Mouse (Mus musculus) Muller cell, postnatal 12 days (primary cell): ENCODE measurements around the gene Naa15.
"Not testable (repeated sequence)": the region's sequence is repeated elsewhere in the genome, so short reads cannot be mapped to it uniquely, and the experiment has no call there.

Source experiments
- DNase-seq: peaks from one replicate; pipeline ENCODE4 v3.0.0-alpha.2; 2015; ENCODE audit errors: inconsistent ontology term

The Naa15 gene

DNA sequence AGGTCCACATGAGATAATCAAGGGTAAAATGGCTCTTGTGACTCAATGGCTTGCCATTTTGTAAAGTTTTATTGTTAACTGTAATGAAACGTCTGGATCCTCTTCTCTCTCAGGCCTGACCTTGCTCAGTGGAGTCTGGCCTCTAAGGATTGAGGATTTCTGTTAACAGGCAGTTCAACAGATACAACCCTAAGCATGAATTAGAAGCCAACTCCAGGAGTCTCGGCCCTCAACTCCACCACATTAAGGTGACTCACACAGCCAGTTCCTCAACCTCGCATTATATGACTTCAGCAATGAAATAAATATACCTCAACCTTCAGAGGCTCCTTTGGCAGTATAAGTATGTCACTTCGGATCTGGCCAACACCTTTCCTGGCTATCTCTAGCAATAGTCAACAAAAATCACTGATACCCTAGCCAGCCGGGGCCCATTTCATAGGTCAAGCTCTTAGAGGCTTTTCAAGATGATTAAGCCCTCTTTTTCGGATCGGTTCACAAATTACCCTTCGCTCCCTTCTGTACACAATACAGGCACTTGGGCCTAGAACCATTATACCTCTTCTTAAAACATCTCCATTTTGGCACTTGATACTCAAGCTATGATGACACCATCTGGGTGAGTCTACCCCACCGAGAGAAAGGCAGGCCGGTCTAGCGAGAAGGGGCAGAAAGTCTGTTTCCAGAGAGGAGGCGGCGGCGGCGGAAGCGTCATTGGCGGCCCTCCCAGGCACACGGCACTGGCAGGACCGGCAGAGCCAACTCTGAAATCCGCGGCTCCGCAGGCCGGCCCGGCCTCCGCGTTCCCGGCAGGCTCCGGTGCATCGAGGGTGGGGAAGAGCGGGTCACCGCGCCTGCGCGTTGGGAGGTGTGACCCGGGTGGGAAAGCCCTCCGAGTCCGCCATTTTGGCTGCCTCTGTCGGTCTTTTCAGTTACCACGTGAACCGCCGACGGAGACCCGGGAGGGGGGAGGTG, at the start of gene Naa15:
Gene Naa15 (plus strand): TSS at position 51 of the 975 bp plus-strand sequence.
- DNase-seq: peak; percentile 98

DNA sequence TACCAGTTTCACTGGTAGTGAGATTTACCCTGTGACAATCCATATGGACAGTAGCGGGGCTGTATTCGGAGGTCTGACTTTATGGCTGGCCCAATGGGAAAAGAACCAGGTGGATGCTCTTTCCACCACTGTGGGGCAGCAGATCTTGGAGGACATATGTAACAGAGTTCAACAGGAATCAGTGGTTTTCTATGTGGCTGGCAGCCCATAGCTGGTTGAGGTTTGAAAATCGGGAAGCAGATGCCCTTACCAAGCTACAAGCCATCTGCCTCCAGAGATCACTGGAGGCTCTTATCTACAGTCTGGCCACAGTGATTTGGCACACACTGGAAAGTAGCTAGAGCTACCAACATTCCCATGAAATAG, 49.4 kb upstream of the Naa15 start:
- no peak for DNase-seq

DNA sequence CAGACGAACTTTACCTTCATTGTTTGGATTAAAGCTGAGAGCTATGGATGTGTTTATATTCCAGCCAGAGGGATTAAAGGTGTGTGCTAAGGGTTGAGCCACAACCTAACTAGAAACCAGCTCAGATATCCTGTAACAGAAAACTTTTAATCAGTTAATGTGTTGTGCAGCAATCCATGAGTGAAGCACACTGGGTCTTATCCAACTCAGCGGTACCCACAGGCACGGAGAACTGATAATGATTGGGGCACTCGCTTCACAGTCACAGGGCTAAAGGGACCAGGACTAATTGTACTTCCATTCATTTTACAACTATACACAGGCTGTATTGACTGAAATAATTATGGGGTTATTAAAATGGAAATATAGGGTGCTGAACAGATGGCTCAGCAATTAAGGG, 48.0 kb upstream of the Naa15 start:
- no peak for DNase-seq

DNA sequence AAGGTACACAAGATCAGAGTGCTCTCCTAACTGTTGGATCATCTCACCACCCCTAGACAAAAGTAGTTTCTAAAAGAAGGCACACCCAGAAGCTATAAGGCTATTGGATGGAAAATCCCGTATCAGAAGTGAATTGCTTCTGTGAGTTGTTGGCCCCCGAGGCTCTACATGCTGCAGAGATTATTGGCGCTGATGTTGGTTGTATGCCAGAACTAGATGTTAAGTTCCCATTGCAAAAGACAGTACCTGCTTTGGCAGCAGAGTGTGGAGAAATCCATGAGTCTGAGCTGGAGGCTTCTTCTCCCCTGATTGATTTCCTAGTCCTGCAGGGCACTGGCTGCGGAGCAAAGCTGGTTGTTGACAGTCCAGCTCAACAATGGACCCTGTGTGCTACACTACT, 46.9 kb upstream of the Naa15 start:
- no peak for DNase-seq

DNA sequence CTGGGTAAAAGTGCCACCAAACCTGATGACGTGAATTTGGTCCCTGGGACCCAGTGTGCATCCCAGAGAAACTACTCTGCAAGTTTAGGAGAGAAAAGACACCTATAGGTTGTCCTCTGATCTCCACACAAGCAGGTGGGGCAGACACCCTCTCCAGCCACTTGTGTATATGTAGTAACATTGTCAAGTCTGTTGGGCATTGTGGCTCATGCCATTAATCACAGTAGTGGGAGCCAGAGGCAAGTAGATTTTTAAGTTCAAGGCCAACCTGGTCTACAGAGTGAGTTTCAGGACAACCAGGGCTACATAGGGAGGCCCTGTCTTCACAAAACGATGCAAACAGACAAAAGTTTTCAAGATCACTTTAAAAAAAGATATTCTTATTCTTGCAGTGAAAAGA, 43.1 kb upstream of the Naa15 start:
- no peak for DNase-seq

DNA sequence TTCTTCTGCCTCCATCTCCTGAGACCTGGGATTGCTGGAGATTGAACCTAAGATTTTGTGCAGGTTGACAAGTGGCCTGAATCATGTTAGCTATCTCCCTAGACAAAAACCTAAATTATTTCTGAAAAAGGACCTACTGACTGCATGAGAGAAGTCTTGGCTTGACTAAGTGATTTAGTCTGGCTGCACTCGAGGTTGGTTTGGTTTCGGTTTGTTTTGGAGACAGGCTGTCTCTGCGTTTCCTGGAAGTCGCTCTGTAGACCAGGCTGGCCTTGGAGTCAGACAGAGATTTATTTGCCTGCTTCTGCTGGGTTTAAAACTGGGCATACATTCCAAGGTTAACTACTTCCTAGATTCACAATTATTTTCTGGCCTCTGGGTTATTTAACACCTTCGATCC, 42.1 kb upstream of the Naa15 start:
- no peak for DNase-seq

DNA sequence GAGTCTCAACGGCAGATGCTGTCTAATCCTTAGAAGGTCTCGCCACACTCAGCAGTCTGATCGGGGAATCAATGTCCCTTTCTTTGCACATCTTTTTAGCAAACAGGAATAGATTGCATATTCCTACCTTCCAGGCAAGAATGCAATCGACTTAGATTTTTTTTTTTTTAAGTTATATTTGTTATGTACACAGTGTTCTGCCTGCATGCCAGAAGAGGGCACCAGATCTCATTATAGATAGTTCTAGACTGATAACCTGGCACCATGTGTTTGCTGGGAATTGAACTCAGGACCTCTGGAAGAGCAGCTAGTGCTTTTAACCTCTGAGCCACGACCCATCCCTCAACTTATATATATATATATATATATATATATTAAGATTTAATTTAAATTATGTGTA, 41.4 kb upstream of the Naa15 start:
- no peak for DNase-seq

DNA sequence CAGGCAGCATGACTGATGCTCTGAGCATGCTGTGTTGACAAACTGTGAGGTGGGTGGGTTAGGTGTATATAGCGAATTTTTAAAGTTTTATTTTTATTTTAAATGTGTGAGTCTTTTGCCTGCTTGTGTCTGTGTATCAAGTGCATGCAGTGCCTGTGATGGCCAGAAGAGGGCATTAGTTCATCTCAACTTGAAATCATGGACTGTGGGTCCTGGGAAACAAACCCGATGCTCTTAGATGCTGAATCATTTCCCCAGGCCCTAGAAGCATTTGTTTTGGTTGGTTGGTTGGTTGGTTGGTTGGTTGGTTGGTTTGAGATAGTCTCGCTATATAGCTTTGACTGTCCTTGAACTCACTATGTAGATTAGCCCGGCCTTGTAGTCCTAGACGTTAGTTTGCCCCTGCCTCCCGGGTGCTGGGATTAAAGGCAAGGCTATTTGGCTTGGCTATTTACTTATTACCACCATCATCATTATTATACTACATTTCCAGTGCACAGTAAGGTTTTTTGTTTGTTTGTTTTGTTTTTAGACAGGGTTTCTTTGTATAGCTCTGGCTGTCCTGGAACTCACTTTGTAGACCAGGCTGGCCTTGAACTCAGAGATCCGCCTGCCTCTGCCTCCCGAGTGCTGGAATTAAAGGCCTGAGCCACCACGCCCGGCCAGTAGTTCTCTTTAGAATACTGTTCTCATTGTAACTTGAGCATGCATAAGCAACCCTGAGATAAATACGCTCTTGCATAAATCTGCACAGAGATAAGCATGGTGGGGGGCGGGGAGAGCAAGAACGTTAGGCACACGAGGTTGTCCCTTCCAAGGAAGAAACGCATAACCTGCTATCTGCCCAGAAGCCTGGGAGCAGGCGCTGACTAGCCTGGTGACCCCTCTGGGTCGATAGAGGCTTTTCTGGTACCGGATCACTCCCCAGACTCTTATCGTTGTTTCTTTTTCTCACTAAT, 39.4 kb upstream of the Naa15 start:
- DNase-seq: peak; percentile 36

DNA sequence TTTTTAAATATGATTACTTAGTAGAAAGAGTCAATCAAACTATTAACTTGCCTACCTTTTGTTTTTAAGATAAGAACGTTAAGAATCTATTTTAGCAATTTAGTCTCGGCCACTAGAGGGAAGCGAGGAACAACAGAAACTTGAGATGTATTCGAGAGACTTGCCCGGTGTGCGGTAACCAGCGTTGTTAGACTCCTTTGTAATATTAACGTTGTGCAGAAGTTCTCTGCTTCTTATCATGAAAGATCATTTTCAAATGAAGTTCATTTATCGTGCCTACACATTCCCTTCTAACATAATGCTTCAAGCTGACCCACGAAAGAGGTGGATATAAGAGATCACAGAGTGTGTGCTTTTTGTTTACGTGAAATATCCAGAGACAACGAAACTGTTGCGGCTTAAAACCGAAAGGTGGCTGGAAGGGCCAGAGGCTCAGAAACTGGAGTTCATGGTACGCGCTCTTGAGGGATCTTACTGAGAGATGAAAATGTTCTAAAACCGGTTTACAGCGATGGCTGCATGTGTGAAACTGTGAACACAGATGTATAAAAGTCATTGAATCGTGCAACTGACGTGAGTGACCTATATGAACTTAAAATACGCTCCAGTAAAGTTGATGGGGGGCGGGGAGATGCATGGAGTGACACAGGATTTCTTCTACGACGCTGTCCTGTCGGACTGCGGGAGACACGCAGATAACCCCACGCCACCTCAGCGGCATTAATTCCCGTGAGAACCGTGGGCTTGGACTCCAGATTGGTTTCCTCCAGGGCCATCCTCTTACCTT, 36.9 kb upstream of the Naa15 start:
- peak; percentile 58 for DNase-seq

DNA sequence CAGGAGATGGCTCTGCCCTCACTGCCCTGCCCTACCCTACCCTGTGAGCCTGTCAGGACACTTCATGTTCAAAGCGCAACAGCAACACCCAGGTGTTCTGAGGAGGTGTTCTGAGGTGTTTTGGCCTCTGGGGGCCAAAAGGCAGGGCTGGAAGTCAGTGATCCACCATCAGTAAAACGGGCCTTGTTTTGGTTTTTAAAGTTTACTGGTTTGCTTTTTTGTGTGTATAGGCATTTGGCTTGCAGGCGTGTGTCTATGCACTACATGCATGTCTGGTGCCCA, 36.3 kb upstream of the Naa15 start:
- no peak for DNase-seq

DNA sequence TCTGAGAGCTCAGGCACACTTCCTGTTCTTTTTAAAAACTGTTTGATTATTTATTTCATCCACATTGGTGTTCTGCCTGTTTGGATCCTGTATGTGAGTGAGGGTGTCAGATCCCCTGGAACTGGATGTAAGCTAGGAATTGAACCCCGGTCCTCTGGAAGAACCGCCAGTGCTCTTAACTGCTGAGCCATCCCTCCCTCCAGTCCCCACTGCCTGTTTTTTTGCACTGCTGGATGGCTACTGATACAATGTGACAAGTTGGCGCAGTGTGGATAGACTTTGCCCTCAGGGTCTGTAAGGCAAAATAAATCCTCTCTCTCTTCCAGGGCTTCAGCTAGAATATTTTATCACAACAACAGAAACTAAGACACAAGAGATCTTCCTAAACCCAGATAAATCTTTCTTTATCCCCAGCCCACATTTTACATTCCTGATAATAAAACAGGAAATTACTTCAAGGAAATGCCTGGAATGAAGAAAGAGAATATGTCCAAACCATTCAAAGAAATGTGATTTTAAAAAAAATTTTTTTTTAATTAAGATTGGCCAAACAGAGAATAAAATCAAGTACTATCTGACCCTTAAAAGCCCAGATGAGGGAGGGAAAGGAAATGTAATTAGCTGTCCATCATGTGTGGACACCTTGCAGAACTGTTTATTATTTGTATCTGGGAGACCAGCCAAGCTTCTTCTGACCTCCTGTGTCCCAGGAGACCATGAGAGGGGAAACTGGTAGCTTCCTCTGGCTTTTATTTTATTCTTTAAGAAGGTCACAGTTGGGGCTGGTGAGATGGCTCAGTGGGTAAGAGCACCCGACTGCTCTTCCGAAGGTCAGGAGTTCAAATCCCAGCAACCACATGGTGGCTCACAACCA, 34.9 kb upstream of the Naa15 start:
- peak; percentile 59 for DNase-seq

DNA sequence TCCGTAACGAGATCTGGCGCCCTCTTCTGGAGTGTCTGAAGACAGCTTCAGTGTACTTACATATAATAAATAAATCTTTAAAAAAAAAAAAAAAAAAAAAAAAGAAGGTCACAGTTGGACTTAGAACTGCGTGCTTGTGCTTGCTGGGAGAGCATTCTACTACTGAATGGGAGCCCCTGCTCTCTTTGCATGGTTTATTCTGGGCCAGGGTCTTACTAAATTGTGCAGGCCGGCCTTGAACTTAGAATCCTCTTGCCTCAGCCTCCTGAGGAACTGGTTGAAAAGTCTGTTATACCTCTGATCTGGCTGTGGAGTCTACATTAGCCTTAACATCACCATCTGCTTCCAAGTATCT, 34.3 kb upstream of the Naa15 start:
- DNase-seq: no peak

DNA sequence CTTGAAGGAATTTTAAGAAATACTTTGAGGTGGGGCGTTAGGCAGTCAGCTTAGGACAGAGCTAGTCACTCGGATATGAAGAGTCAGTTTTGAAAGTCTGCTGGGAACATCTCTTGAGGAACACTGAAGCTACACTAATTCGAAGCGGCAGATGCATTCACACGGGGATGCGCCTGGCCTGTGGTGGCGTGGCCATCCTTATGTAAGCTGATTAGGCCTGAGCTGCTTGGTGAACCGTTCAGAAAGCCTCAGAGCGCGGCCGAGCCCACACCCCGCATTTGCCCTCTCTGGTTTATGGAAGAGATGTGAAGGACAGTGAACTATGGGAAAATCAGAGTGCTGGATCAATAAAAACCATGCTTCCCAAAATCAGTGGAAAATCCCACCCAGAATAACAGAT, 31.5 kb upstream of the Naa15 start:
- peak; percentile 94 for DNase-seq

DNA sequence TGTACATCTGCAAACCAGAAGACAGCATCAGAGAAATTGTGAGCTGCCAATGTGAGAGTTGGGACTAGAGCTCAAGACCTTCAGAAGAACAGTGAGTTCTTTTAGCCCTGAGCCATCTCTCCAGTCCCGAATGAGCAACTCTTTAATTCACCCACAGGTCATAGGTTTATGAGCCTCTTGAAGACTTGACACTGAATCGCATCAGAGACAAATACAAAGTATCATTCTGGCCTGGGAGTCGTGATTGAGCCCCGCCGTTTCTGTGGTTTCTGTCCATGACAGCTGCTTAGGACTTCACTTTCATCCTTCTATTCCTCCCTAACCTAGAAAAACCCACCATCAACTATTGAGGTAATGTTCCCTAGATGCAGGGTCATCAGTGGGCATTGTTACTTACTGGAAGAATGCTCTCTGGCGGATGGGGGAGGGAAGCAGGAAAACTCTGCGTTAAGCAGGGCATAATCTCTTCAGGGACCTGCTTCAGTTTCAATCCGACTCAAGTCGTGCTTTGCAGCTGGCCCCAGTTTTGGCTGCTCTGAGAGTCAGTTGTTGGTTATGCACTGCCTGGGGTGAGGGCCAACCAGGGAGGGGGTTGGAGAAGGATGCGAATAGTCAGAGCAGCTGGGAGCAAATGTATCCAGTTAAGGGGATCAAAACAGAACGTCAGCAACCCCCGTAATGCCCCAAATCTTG, 28.4 kb upstream of the Naa15 start:
- DNase-seq: peak; percentile 86

DNA sequence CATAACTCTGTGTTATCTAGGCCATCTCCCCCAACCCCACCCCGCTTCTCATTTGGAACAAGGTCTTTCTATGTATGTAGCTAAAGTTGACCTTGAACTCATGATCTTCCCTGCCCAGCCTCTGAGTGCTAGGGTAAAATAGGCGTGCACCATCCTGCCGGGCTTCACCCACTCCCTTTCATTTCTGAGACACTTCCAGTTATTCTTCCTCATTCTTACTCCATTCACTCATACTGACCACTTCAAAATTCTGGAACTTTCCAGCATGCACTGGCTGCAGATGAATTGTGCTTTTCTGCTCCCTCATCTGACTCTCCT, 27.9 kb upstream of the Naa15 start:
- peak; percentile 74 for DNase-seq

DNA sequence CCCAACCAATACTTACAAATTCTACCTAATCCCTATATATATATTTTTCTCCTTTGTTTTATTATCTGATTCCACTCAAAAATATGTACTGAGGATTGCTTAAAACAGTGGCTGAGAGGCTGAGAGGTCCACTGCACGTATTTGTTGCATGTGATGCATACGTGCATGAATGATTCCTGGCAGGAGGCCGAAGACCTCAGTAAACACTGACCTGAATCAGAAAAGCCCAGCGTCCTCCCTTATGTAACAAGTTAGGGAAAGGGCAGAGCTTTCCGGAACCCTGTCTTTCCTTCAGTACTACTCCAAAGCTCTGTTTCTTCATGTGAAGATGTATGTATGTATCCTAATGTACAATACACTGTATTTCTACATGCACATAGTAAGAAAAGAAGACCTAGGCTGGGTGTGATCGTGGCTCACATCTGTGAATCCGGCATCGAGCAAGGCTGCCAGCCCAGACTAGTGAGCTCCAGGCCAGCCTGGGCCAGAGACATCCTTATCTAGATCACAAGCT, 27.0 kb upstream of the Naa15 start:
- DNase-seq: peak; percentile 73

DNA sequence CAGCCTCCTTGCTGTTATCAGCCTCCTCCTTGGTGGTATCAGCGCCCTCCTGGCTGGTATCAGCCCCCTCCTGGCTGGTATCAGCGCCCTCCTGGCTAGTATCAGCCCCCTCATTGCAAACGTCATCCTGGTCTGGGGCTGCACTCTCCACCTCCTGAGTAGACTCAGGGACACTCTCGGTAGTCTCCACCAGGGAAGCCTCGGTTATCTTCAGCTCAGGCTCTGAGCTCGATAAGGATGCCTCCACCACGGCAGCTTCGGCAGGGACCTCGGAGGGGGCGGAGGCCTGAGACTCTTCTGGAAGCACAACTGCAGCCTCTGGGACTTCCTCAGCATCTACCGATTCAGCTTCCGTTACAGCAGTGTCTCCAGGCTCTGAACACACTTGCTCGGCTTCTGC, 26.0 kb upstream of the Naa15 start:
- peak; percentile 56 for DNase-seq

DNA sequence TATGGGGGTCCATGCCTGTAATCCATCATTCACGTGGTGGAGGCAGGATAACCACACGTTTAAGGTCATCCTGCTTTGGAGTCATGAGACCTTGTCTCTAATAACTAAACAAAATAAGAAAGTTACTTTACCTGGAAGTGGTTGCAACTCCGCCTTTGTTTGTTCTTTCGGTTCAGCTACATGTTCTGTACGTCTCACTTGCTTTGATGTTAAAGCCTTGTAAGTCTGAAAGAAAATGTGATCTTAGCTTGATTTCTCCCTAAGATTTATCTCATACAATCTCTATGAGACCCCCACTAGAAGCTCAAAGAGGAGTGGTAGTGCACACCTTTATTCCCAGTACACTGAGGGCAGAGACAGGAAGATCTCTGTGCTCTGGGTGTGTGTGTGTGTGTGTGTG, 23.9 kb upstream of the Naa15 start:
- DNase-seq: no peak

DNA sequence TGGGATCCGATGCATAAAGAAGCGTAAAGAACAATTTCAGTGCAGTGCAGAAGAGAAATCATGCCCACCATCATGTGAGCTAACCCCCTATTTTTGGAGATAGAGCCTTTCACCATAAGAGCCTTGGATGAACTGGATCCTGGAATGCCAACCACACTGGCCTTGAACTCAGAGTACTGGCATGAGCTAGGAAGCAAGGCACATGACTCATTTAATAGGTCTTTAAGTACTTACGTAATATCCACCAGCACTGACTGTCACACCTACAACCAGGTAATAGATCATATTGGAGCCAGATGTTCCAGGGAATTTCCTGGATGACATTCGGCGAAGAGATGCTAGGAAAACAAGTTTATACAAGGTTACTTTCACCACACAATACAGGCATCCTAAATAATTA, 23.4 kb upstream of the Naa15 start:
- DNase-seq: no peak

DNA sequence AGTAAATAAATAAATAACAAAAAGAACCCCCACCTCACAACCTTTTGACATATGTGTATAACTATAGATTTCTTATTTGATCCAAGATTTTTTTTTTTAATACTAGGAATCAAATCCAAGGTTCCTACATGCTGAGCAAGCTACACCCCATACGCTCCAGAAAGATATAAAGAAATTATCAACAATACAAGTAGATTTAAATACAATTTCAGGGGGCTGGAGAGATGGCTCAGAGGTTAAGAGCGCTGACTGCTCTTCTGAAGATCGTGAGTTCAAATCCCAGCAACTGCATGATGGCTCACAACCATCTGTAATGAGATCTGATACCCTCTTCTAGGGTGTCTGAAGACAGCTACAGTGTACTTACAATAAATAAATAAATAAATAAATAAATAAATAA, 21.9 kb upstream of the Naa15 start:
- DNase-seq: not testable (repeated sequence)
